Mouse (Mus musculus): ENCODE measurements around the gene Nav1.

DNA sequence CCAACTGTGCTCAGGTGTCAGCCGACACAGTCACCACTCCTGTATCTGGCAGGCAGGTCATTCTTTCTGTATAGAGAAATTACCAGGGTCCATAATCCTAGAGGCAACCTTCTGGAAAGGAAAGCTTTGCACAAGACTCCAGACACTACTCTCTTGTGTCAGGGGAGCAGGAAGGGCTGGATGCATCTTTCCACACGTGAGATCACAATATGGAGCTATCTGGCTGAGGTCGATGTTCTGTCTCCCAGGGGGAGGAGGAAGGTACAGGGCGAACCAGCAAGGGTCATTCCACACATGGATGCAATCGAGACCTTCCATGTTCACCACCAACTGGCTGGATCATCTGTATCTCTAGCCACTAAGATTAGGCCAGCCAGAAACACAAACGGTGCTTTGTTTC, 113.2 kb downstream of the Nav1 start:
- TF ChIP-seq MYOD1 (IDR thresholded peaks at IDR 0.05; ENCODE audit: control insufficient read depth in 1 of 3, insufficient read length in 2 of 3, low read depth in 2 of 3), result no peak
- no peak for TF ChIP-seq POLR2A (IDR thresholded peaks at IDR 0.05; ENCODE audit: insufficient read length, low read depth)
- TF ChIP-seq POLR2AphosphoS2 (IDR thresholded peaks at IDR 0.05; ENCODE audit: insufficient read length, low read depth), result no peak
- no peak for TF ChIP-seq USF1 (IDR thresholded peaks at IDR 0.05; ENCODE audit: low read depth)
- TF ChIP-seq TCF12 (IDR thresholded peaks at IDR 0.05; ENCODE audit: insufficient read depth, poor library complexity, severe bottlenecking), result no peak
